ENCODE assay signal across 8 mouse cellular contexts in genomic region chr2:11287834-11288530, GRCm38 (mm10).
DNase-seq lines count a peak whose midpoint lies in the region; ATAC-seq and TF ChIP-seq lines count a peak whose summit lies in the region.

No protein-coding gene starts in this region.

- H3K9ac ChIP-seq in kidney, embryonic 15.5 days = no peak overlapping the region
- H3K9ac ChIP-seq in forebrain, embryonic 12.5 days = no peak overlapping the region
- no peak overlapping the region for H3K9ac ChIP-seq in midbrain, embryonic 12.5 days (replicated peaks)

- peak; percentile 43 for ATAC-seq in kidney, embryonic 15.5 days (replicated peaks; ENCODE audit: low FRiP score)
- ATAC-seq in forebrain, embryonic 12.5 days (ENCODE audit: low FRiP score) = peak; percentile 68
- peak; percentile 57; the same call in 1 of the 2 replicates for ATAC-seq in midbrain, embryonic 12.5 days (ENCODE audit: low FRiP score, low read depth)

- no peaks in the 10 kb centered on the region for H3K36me3 ChIP-seq in kidney, embryonic 15.5 days
- H3K36me3 ChIP-seq in forebrain, embryonic 12.5 days (replicated peaks) = no peaks in the 10 kb centered on the region
- no peaks in the 10 kb centered on the region for H3K36me3 ChIP-seq in midbrain, embryonic 12.5 days

- intact Hi-C loops in heart, postnatal 25 days (cut with DNase I) = loop anchor here (10.0 kb wide), 1 partner anchor 173 kb away; no protein-coding TSS in a partner anchor

- H3K4me1 ChIP-seq in kidney, embryonic 15.5 days = no peaks in the 10 kb centered on the region
- no peaks in the 10 kb centered on the region; the same call in 1 of the 2 replicates for H3K4me1 ChIP-seq in forebrain, embryonic 12.5 days
- H3K4me1 ChIP-seq in midbrain, embryonic 12.5 days = no peaks in the 10 kb centered on the region
- no peaks in the 10 kb centered on the region for H3K4me1 ChIP-seq in lung, adult 2 months (ENCODE audit: control insufficient read depth, insufficient read depth, low read length)

- H3K27ac ChIP-seq in kidney, embryonic 15.5 days = no peak overlapping the region
- no peak overlapping the region for H3K27ac ChIP-seq in forebrain, embryonic 12.5 days
- no peak overlapping the region for H3K27ac ChIP-seq in midbrain, embryonic 12.5 days (replicated peaks)

- TF ChIP-seq POLR2A in lung, adult 2 months (IDR thresholded peaks at IDR 0.05; ENCODE audit: borderline replicate concordance, extremely low read depth, low read depth, low read length) = no peak

- DNase-seq in kidney, adult 11 months = no peak
- DNase-seq in ZHBTc4 (ENCODE audit: low read depth, low spot score) = peak; percentile 24
- no peak for DNase-seq in lung, adult 2 months
- DNase-seq in heart, postnatal 25 days (ENCODE audit: low spot score) = no peak
- DNase-seq in right cerebral cortex, postnatal 10 days (ENCODE audit: low spot score in 2 of 2) = no peak

- 77% methylated on average over 18 of the region's 18 CpGs for WGBS in kidney, embryonic 15.5 days
- WGBS in forebrain, embryonic 12.5 days = 68% methylated on average over 18 of the region's 18 CpGs
- WGBS in midbrain, embryonic 12.5 days = 77% methylated on average over 18 of the region's 18 CpGs
- WGBS in lung, adult 2 months = 76% methylated on average over 18 of the region's 18 CpGs

- TF ChIP-seq CTCF in lung, adult 2 months (IDR thresholded peaks at IDR 0.05; ENCODE audit: insufficient read depth, low read length) = no peak

- no peak overlapping the region for H3K4me3 ChIP-seq in kidney, embryonic 15.5 days (replicated peaks)
- no peak overlapping the region for H3K4me3 ChIP-seq in forebrain, embryonic 12.5 days (replicated peaks)
- no peak overlapping the region for H3K4me3 ChIP-seq in midbrain, embryonic 12.5 days
- H3K4me3 ChIP-seq in lung, adult 2 months (replicated peaks; ENCODE audit: extremely low read depth, low read depth, low read length) = no peak overlapping the region

- no peaks in the 10 kb centered on the region for H3K9me3 ChIP-seq in kidney, embryonic 15.5 days (replicated peaks)
- no peaks in the 10 kb centered on the region for H3K9me3 ChIP-seq in forebrain, embryonic 12.5 days
- H3K9me3 ChIP-seq in midbrain, embryonic 12.5 days = no peaks in the 10 kb centered on the region

- H3K4me2 ChIP-seq in kidney, embryonic 15.5 days = no peak overlapping the region
- H3K4me2 ChIP-seq in forebrain, embryonic 12.5 days = no peak overlapping the region
- no peak overlapping the region for H3K4me2 ChIP-seq in midbrain, embryonic 12.5 days (replicated peaks)

- no peaks in the 10 kb centered on the region for H3K27me3 ChIP-seq in kidney, embryonic 15.5 days
- no peaks in the 10 kb centered on the region for H3K27me3 ChIP-seq in forebrain, embryonic 12.5 days
- no peaks in the 10 kb centered on the region for H3K27me3 ChIP-seq in midbrain, embryonic 12.5 days
